Mouse (Mus musculus): Measurements from ENCODE around the gene Spdl1.

DNA sequence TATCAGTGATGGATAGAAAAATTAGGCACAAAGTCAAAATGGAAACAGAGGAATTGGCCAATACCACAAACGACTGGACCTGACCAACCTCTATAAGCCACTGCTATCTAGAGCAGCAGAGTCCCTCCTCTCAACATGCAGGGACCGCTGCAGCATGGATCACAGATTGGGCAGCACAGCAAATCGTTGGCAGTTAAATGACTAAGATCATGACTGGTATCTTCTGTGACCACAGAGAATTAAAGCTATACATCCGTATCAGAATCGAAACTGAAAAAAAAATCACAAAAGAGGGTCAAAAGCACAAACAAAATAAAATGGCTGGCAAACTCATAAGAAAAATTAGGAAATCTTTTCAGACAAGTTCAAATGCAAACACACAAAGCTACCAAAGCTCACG, 71.3 kb downstream of the Spdl1 start:
- TF ChIP-seq CTCF (IDR thresholded peaks at IDR 0.05; ENCODE audit: low read depth) = no peak
- TF ChIP-seq EP300 (IDR thresholded peaks at IDR 0.05; ENCODE audit: low read depth) = no peak
